Mouse (Mus musculus): ENCODE data around the gene Foxd2.
A peak's percentile ranks its signal among the peaks of the same experiment; 100 is the strongest.

Gene Foxd2

GRCm38 (mm10) chr4:114908829-114909601 is at the start of gene Foxd2:
Foxd2 (minus strand) TSS chr4:114908873.
- no peak for DNase-seq (ENCODE audit: low spot score)

GRCm38 (mm10) chr4:114958231-114958630 is 49.6 kb upstream of the Foxd2 start:
- DNase-seq (ENCODE audit: low spot score), result no peak

- DNase-seq (ENCODE audit: low spot score), result no peak
These were observed 48.7 kb upstream of the Foxd2 start for GRCm38 (mm10) chr4:114957403-114957802.

GRCm38 (mm10) chr4:114953172-114953571 is 44.5 kb upstream of the Foxd2 start:
- DNase-seq (ENCODE audit: low spot score), result no peak

- DNase-seq (ENCODE audit: low spot score), result no peak
These were observed 39.3 kb upstream of the Foxd2 start for GRCm38 (mm10) chr4:114947852-114948481.

GRCm38 (mm10) chr4:114947395-114947794 is 38.7 kb upstream of the Foxd2 start:
- peak; percentile 67 for DNase-seq (ENCODE audit: low spot score)

- no peak for DNase-seq (ENCODE audit: low spot score)
These were observed 37.7 kb upstream of the Foxd2 start for GRCm38 (mm10) chr4:114946416-114946815.

GRCm38 (mm10) chr4:114945021-114945420 is 36.3 kb upstream of the Foxd2 start:
- DNase-seq (ENCODE audit: low spot score), result no peak

GRCm38 (mm10) chr4:114942583-114942982 is 33.9 kb upstream of the Foxd2 start:
- no peak for DNase-seq (ENCODE audit: low spot score)

- DNase-seq (ENCODE audit: low spot score), result no peak
These were observed 33.4 kb upstream of the Foxd2 start for GRCm38 (mm10) chr4:114942112-114942511.

GRCm38 (mm10) chr4:114941311-114941710 is 32.6 kb upstream of the Foxd2 start:
- DNase-seq (ENCODE audit: low spot score), result no peak

- no peak for DNase-seq (ENCODE audit: low spot score)
These were observed 29.6 kb upstream of the Foxd2 start for GRCm38 (mm10) chr4:114938248-114938647.

GRCm38 (mm10) chr4:114937459-114938047 is 28.9 kb upstream of the Foxd2 start:
- peak; percentile 9 for DNase-seq (ENCODE audit: low spot score)

GRCm38 (mm10) chr4:114934188-114934587 is 25.5 kb upstream of the Foxd2 start:
- no peak for DNase-seq (ENCODE audit: low spot score)

GRCm38 (mm10) chr4:114932747-114933146 is 24.1 kb upstream of the Foxd2 start:
- no peak for DNase-seq (ENCODE audit: low spot score)

- DNase-seq (ENCODE audit: low spot score), result no peak
These were observed 20.5 kb upstream of the Foxd2 start for GRCm38 (mm10) chr4:114929155-114929554.

- no peak for DNase-seq (ENCODE audit: low spot score)
These were observed 17.2 kb upstream of the Foxd2 start, which contains the start of gene Foxe3 for GRCm38 (mm10) chr4:114925917-114926312. Foxe3 (minus strand) TSS chr4:114926013.

- no peak for DNase-seq (ENCODE audit: low spot score)
These were observed 16.6 kb upstream of the Foxd2 start for GRCm38 (mm10) chr4:114924971-114925916.

GRCm38 (mm10) chr4:114917091-114917490 is 8.4 kb upstream of the Foxd2 start:
- no peak for DNase-seq (ENCODE audit: low spot score)

- DNase-seq (ENCODE audit: low spot score), result no peak
These were observed 7.4 kb upstream of the Foxd2 start for GRCm38 (mm10) chr4:114916056-114916455.

- DNase-seq (ENCODE audit: low spot score), result peak; percentile 24
These were observed 4.9 kb upstream of the Foxd2 start for GRCm38 (mm10) chr4:114913594-114913962.
